Mouse (Mus musculus): ENCODE measurements around the gene Itgb5. TPM values are rescaled to one million over a fixed set of nuclear protein-coding genes. Genes with fewer than 3 reads are reported as not detected.

The Itgb5 gene
- polyA plus RNA-seq, 1 experiment from 2014 or later = 13.3 TPM

- Histone ChIP-seq H3K36me3 (peaks cover 2% of the 10 kb centered on the region; the same call in 1 of the 2 replicates), H3K27ac (replicated peaks) (no peak overlapping the region), H3K4me2 (replicated peaks) (no peak overlapping the region), H3K4me1 (no peaks in the 10 kb centered on the region), H3K9ac (replicated peaks) (no peak overlapping the region), H3K9me3 (no peaks in the 10 kb centered on the region), H3K27me3 (no peaks in the 10 kb centered on the region), H3K4me3 (no peak overlapping the region)
- WGBS = 71% methylated on average over 6 of the region's 6 CpGs
- no peak for ATAC-seq (replicated peaks)
Measured at GRCm38 (mm10) chr16:33994321-33994720, 164.9 kb downstream of the Itgb5 start.

GRCm38 (mm10) chr16:33995496-33995895, 166.0 kb downstream of the Itgb5 start:
- no peak for ATAC-seq (replicated peaks)
- H3K9me3 ChIP-seq = no peaks in the 10 kb centered on the region
- 82% methylated on average over 3 of the region's 3 CpGs for WGBS

GRCm38 (mm10) chr16:33996030-33996429, 166.6 kb downstream of the Itgb5 start:
- Histone ChIP-seq H3K27me3 (no peaks in the 10 kb centered on the region), H3K4me3 (no peak overlapping the region), H3K36me3 (peaks cover 2% of the 10 kb centered on the region; the same call in 1 of the 2 replicates), H3K4me2 (replicated peaks) (no peak overlapping the region), H3K9me3 (no peaks in the 10 kb centered on the region), H3K9ac (replicated peaks) (no peak overlapping the region), H3K4me1 (no peaks in the 10 kb centered on the region), H3K27ac (replicated peaks) (no peak overlapping the region)
- WGBS = 3% methylated on average over 5 of the region's 5 CpGs
- no peak for ATAC-seq (replicated peaks)

More at GRCm38 (mm10) chr16:33995496-33995895, 166.0 kb downstream of the Itgb5 start:
- Histone ChIP-seq H3K36me3 (peaks cover 2% of the 10 kb centered on the region; the same call in 1 of the 2 replicates), H3K27me3 (no peaks in the 10 kb centered on the region), H3K4me3 (no peak overlapping the region), H3K27ac (replicated peaks) (no peak overlapping the region), H3K9ac (replicated peaks) (no peak overlapping the region), H3K4me2 (replicated peaks) (no peak overlapping the region), H3K4me1 (no peaks in the 10 kb centered on the region)

GRCm38 (mm10) chr16:33998011-33998410, 168.5 kb downstream of the Itgb5 start:
- Histone ChIP-seq H3K4me3 (no peak overlapping the region), H3K27ac (replicated peaks) (no peak overlapping the region), H3K27me3 (no peaks in the 10 kb centered on the region), H3K9me3 (no peaks in the 10 kb centered on the region), H3K4me2 (replicated peaks) (no peak overlapping the region), H3K36me3 (no peaks in the 10 kb centered on the region), H3K9ac (replicated peaks) (no peak overlapping the region), H3K4me1 (peaks cover 1% of the 10 kb centered on the region; the same call in 1 of the 2 replicates)
- WGBS = 88% methylated on average over 6 of the region's 6 CpGs
- no peak for ATAC-seq (replicated peaks)

Other genes with a start within 250 kb of the Itgb5 start
- 20.3 and 22.4 TPM in 2 replicates for gene Heg1, start 145.3 kb upstream of the Itgb5 start, polyA plus RNA-seq (2015; fragmentation: Nextera tagmentation; extraction: Ambion mirVana)
- not detected in 2 replicates for gene Muc13, start 35.6 kb upstream of the Itgb5 start, polyA plus RNA-seq (2015; fragmentation: Nextera tagmentation; extraction: Ambion mirVana)
- 32.9 and 34.5 TPM in 2 replicates for gene Umps, start 137.4 kb downstream of the Itgb5 start, polyA plus RNA-seq (2015; fragmentation: Nextera tagmentation; extraction: Ambion mirVana)

Data from forebrain, embryonic 15.5 days (tissue).